Mouse (Mus musculus): ENCODE data around the gene Gtf2ird2. TPM values are rescaled to one million over a fixed set of nuclear protein-coding genes. Genes with fewer than 3 reads are reported as not detected.
A peak's percentile ranks its signal among the peaks of the same experiment; 100 is the strongest.

Gene Gtf2ird2
- 14.8 and 15.8 TPM in 2 replicates for polyA plus RNA-seq (2012; rRNA removed)
- 7.9 and 8.5 TPM in 2 replicates for polyA plus RNA-seq (2014; fragmentation: Nextera tagmentation; extraction: Ambion mirVana)

- Histone ChIP-seq H3K27me3 (ENCODE audit: control insufficient read depth, insufficient read depth, low read length) (no peaks in the 10 kb centered on the region), H3K27ac (replicated peaks; ENCODE audit: low read depth, low read length) (peak within 1 kb of the TSS; percentile 92), H3K9me3 (ENCODE audit: control insufficient read depth, low read length) (no peaks in the 10 kb centered on the region), H3K4me2 (replicated peaks; ENCODE audit: low read depth, low read length, severe bottlenecking) (peak within 1 kb of the TSS; percentile 93), H3K4me1 (ENCODE audit: control insufficient read depth, insufficient read depth, low read length) (peaks cover 12% of the 10 kb centered on the region), H3K9ac (ENCODE audit: low read depth, low read length, severe bottlenecking) (peak within 1 kb of the TSS; percentile 91), H3K4me3 (replicated peaks; ENCODE audit: low read length) (peak within 1 kb of the TSS; percentile 75), H3K36me3 (ENCODE audit: control insufficient read depth, insufficient read depth, low read length) (no peaks in the 10 kb centered on the region)
- TF ChIP-seq POLR2A (IDR thresholded peaks at IDR 0.05; ENCODE audit: borderline replicate concordance, extremely low read depth, insufficient read depth, insufficient read length) = peak; percentile 74; the same call in 1 of the 2 replicates
- WGBS = under 1% methylated on average over 90 of the region's 92 CpGs
- ATAC-seq (ENCODE audit: low FRiP score, low read depth) (peak; percentile 95), DNase-seq (ENCODE audit: low spot score) (peak; percentile 100)
Observed at GRCm38 (mm10) chr5:134183880-134184808, at the start of gene Gtf2ird2. Gtf2ird2 (plus strand) TSS chr5:134184019.

DNA sequence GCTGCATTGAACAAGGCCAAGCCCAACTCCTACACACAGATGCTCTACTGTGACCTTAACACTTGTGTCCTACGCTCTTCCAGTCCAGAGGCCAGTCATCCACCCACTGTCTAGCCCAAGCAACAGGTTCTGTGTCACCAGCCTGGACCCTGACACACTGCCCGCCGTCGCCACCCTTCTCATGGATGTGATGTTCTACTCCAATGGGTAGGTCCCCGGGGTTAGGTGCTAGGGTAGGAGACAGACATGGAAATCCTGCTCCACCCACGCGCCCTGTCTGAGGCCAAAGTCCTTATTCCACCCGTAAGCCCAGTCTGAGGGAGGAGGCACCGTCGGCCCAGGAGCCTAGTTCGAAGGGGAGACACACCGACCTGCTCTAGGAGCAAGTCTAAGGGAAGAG lies 47.8 kb upstream of the Gtf2ird2 start:
- no peak for ATAC-seq (ENCODE audit: low FRiP score, low read depth)
- Histone ChIP-seq H3K9ac (ENCODE audit: low read depth, low read length, severe bottlenecking) (no peak overlapping the region), H3K36me3 (ENCODE audit: control insufficient read depth, insufficient read depth, low read length) (peaks cover 37% of the 10 kb centered on the region), H3K4me1 (ENCODE audit: control insufficient read depth, insufficient read depth, low read length) (no peaks in the 10 kb centered on the region), H3K9me3 (ENCODE audit: control insufficient read depth, low read length) (no peaks in the 10 kb centered on the region), H3K27ac (replicated peaks; ENCODE audit: low read depth, low read length) (no peak overlapping the region), H3K27me3 (ENCODE audit: control insufficient read depth, insufficient read depth, low read length) (no peaks in the 10 kb centered on the region), H3K4me2 (replicated peaks; ENCODE audit: low read depth, low read length, severe bottlenecking) (no peak overlapping the region), H3K4me3 (replicated peaks; ENCODE audit: low read length) (no peak overlapping the region)
- WGBS = 95% methylated on average over 12 of the region's 12 CpGs
- no peak for TF ChIP-seq POLR2A (IDR thresholded peaks at IDR 0.05; ENCODE audit: borderline replicate concordance, extremely low read depth, insufficient read depth, insufficient read length)
- DNase-seq (ENCODE audit: low spot score) = no peak

DNA sequence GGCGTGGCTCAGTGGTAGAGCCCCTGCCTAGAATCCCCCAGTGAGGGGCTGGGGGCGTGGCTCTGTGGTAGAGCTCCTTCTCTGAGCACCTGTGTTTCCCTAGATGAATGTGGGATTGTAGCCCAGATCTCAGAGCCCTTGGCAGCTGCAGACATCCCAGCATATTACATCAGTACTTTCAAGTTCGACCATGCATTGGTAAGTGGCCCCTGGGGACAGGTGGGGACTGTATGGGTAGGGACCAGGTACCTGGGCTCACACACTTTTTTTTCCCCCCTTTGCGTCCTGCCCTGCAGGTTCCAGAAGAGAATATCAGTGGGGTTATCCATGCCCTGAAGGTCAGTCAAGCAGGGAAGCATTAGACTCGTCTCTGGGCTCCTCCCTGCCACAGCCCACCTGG lies 45.9 kb upstream of the Gtf2ird2 start:
- Histone ChIP-seq H3K4me2 (replicated peaks; ENCODE audit: low read depth, low read length, severe bottlenecking) (no peak overlapping the region), H3K4me3 (replicated peaks; ENCODE audit: low read length) (no peak overlapping the region), H3K27me3 (ENCODE audit: control insufficient read depth, insufficient read depth, low read length) (no peaks in the 10 kb centered on the region), H3K36me3 (ENCODE audit: control insufficient read depth, insufficient read depth, low read length) (peaks cover 48% of the 10 kb centered on the region), H3K4me1 (ENCODE audit: control insufficient read depth, insufficient read depth, low read length) (no peaks in the 10 kb centered on the region), H3K9me3 (ENCODE audit: control insufficient read depth, low read length) (no peaks in the 10 kb centered on the region), H3K9ac (ENCODE audit: low read depth, low read length, severe bottlenecking) (no peak overlapping the region), H3K27ac (replicated peaks; ENCODE audit: low read depth, low read length) (no peak overlapping the region)
- ATAC-seq (ENCODE audit: low FRiP score, low read depth) = no peak
- no peak for DNase-seq (ENCODE audit: low spot score)
- 84% methylated on average over 4 of the region's 5 CpGs for WGBS
- TF ChIP-seq POLR2A (IDR thresholded peaks at IDR 0.05; ENCODE audit: borderline replicate concordance, extremely low read depth, insufficient read depth, insufficient read length) = no peak

DNA sequence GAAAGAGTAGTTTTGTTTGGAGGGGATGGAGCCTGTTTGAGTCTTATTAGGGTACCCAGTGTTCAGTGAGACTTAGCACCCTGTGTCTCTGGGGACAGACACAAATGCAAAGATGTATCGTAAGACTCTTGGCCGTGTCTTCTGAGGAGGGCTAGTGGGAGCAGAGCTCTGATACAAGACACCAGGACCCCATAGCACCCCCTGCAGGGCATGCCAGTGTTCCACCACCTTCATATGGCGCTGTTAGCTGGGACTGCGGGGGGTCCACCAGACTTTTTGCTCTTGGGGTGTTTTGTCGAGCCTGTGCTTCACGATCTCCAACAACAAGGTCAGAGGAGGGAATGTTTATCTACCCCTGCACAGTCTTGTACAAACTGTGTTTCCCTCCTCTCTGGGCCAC lies 44.4 kb upstream of the Gtf2ird2 start:
- peaks cover 48% of the 10 kb centered on the region for H3K36me3 ChIP-seq (ENCODE audit: control insufficient read depth, insufficient read depth, low read length)
- no peaks in the 10 kb centered on the region for H3K4me1 ChIP-seq (ENCODE audit: control insufficient read depth, insufficient read depth, low read length)
- no peak overlapping the region for H3K27ac ChIP-seq (replicated peaks; ENCODE audit: low read depth, low read length)
- no peak overlapping the region for H3K9ac ChIP-seq (ENCODE audit: low read depth, low read length, severe bottlenecking)
- no peaks in the 10 kb centered on the region for H3K27me3 ChIP-seq (ENCODE audit: control insufficient read depth, insufficient read depth, low read length)
- 87% methylated on average over 6 of the region's 6 CpGs for WGBS
- H3K4me3 ChIP-seq (replicated peaks; ENCODE audit: low read length) = no peak overlapping the region
- no peak for TF ChIP-seq POLR2A (IDR thresholded peaks at IDR 0.05; ENCODE audit: borderline replicate concordance, extremely low read depth, insufficient read depth, insufficient read length)
- DNase-seq (ENCODE audit: low spot score) (no peak), ATAC-seq (ENCODE audit: low FRiP score, low read depth) (no peak)
- no peaks in the 10 kb centered on the region for H3K9me3 ChIP-seq (ENCODE audit: control insufficient read depth, low read length)
- no peak overlapping the region for H3K4me2 ChIP-seq (replicated peaks; ENCODE audit: low read depth, low read length, severe bottlenecking)

DNA sequence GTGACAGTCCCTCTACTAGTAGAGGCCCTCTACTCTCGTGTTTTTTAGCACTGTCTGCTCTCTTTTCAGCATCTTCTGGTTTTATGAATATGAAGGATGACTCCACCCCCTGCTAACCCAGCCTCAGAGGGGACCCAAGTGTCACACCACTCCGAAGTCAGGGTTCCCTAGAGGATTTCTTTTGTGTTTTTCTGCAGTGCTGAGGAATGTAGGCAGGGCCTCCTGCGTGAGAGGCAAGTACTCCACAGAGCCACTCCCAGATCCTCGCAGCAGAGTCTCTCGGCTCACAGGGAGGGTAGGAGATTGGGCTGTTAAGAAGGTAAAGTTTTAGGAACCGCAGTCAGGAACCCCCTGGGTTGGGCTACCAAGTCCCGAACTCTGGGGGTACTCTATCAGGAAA lies 42.6 kb upstream of the Gtf2ird2 start:
- Histone ChIP-seq H3K9ac (ENCODE audit: low read depth, low read length, severe bottlenecking) (no peak overlapping the region), H3K27me3 (ENCODE audit: control insufficient read depth, insufficient read depth, low read length) (no peaks in the 10 kb centered on the region), H3K9me3 (ENCODE audit: control insufficient read depth, low read length) (no peaks in the 10 kb centered on the region), H3K4me2 (replicated peaks; ENCODE audit: low read depth, low read length, severe bottlenecking) (no peak overlapping the region), H3K4me1 (ENCODE audit: control insufficient read depth, insufficient read depth, low read length) (no peaks in the 10 kb centered on the region), H3K27ac (replicated peaks; ENCODE audit: low read depth, low read length) (no peak overlapping the region), H3K36me3 (ENCODE audit: control insufficient read depth, insufficient read depth, low read length) (peaks cover 42% of the 10 kb centered on the region), H3K4me3 (replicated peaks; ENCODE audit: low read length) (no peak overlapping the region)
- ATAC-seq (ENCODE audit: low FRiP score, low read depth) (no peak), DNase-seq (ENCODE audit: low spot score) (no peak)
- no peak for TF ChIP-seq POLR2A (IDR thresholded peaks at IDR 0.05; ENCODE audit: borderline replicate concordance, extremely low read depth, insufficient read depth, insufficient read length)
- WGBS = 72% methylated on average over 7 of the region's 7 CpGs

Data from limb, embryonic 14.5 days (tissue).